Mouse (Mus musculus) midbrain, embryonic 16.5 days (tissue): ENCODE results near the gene Lrrc73. TPM values are rescaled to one million over a fixed set of nuclear protein-coding genes. Genes with fewer than 3 reads are reported as not detected.
A peak's percentile ranks its signal among the peaks of the same experiment; 100 is the strongest.

Experiments
- ATAC-seq: fragments of 200-750 bp; cut with Nextera tagmentation; 2 replicates; pipeline ENCODE4 v1.8.0; 2017; ENCODE audit warnings: moderate TSS enrichment
- H3K27ac ChIP-seq: fragments of 300-500 bp; sonication (generic); 2 replicates; pipeline ENCODE4 v1.5.1; 2014; ENCODE audit warnings: mild to moderate bottlenecking, low read length, mixed read lengths
- H3K27me3 ChIP-seq: fragments of 300-500 bp; sonication (generic); 2 replicates; pipeline ENCODE4 v1.6.1; 2014; ENCODE audit warnings: low read depth, low read length, mixed read lengths; ENCODE audit not compliant: control insufficient read depth, insufficient read depth
- H3K36me3 ChIP-seq: fragments of 300-500 bp; sonication (generic); 2 replicates; pipeline ENCODE4 v1.6.1; 2014; ENCODE audit warnings: mild to moderate bottlenecking, low read length, moderate library complexity, mixed read lengths; ENCODE audit not compliant: control insufficient read depth, insufficient read depth
- H3K4me1 ChIP-seq: fragments of 300-500 bp; sonication (generic); 2 replicates; pipeline ENCODE4 v1.6.1; 2014; ENCODE audit warnings: mild to moderate bottlenecking, low read length, mixed read lengths; ENCODE audit not compliant: control insufficient read depth, insufficient read depth
- H3K4me2 ChIP-seq: fragments of 300-500 bp; sonication (generic); 2 replicates; pipeline ENCODE4 v1.6.1; 2014; ENCODE audit warnings: mild to moderate bottlenecking, low read length, mixed read lengths
- H3K4me3 ChIP-seq: fragments of 300-500 bp; sonication (generic); 2 replicates; pipeline ENCODE4 v1.5.1; 2014; ENCODE audit warnings: low read depth, mild to moderate bottlenecking, low read length, moderate library complexity, mixed read lengths
- H3K9ac ChIP-seq: fragments of 300-500 bp; sonication (generic); 2 replicates; pipeline ENCODE4 v1.6.1; 2014; ENCODE audit warnings: low read depth, low read length, mixed read lengths
- H3K9me3 ChIP-seq: fragments of 300-500 bp; sonication (generic); replicated peaks from 2 replicates; pipeline ENCODE4 v1.6.1; 2014; ENCODE audit warnings: mild to moderate bottlenecking, low read length, mixed read lengths; ENCODE audit not compliant: control insufficient read depth, poor library complexity, severe bottlenecking
- WGBS: fragments of 180-500 bp; shearing (Covaris S2); extraction: QIAGEN DNeasy Blood & Tissue Kit; methylation state at CpG from one replicate; pipeline ENCODE4 v1.1.7; 2014; 5-methylcytosine and 5-hydroxymethylcytosine counted together
- polyA plus RNA-seq: library from polyadenylated mRNA; unstranded; fragments of >200 nt; fragmentation: Nextera tagmentation; extraction: Ambion mirVana; gene quantifications from 2 replicates; pipeline ENCODE4 v1.2.1, GENCODE M21; 2015

The Lrrc73 gene
- polyA plus RNA-seq, 1 experiment from 2014 or later = 18.3 TPM

GRCm38 (mm10) chr17:46254106-46254505 is 775 bp downstream of the Lrrc73 start:
- H3K27ac ChIP-seq = peak overlapping the region; percentile 82
- WGBS = under 1% methylated on average over 40 of the region's 54 CpGs
- H3K4me1 ChIP-seq = peaks cover 21% of the 10 kb centered on the region
- no peaks in the 10 kb centered on the region for H3K27me3 ChIP-seq
- peak overlapping the region; percentile 96 for H3K9ac ChIP-seq
- H3K36me3 ChIP-seq = peaks cover 37% of the 10 kb centered on the region
- H3K4me2 ChIP-seq = peak overlapping the region; percentile 65
- H3K9me3 ChIP-seq = no peaks in the 10 kb centered on the region
- peak; percentile 49; the same call in 1 of the 2 replicates for ATAC-seq
- peak overlapping the region; percentile 86 for H3K4me3 ChIP-seq

DNA sequence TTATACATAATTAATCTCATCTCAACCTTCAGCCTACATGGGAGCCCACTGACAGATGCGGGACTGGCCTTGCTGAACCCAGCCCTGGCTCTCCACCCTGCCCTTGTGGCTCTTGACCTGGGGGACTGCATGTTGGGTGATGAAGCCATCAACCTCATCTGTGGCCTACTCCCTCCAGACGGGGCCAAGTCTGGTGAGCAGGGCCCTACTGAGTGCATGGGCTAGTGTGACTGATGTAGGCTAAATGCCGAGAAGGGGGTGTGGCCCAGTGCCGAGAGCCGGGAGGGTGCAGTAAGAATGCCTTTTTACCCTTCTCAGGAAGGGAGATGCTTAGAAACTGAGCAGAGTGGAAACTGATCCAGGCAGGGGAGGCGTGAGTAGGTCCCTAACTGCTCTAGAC is 1.8 kb downstream of the Lrrc73 start:
- 27% methylated on average over 6 of the region's 6 CpGs for WGBS

DNA sequence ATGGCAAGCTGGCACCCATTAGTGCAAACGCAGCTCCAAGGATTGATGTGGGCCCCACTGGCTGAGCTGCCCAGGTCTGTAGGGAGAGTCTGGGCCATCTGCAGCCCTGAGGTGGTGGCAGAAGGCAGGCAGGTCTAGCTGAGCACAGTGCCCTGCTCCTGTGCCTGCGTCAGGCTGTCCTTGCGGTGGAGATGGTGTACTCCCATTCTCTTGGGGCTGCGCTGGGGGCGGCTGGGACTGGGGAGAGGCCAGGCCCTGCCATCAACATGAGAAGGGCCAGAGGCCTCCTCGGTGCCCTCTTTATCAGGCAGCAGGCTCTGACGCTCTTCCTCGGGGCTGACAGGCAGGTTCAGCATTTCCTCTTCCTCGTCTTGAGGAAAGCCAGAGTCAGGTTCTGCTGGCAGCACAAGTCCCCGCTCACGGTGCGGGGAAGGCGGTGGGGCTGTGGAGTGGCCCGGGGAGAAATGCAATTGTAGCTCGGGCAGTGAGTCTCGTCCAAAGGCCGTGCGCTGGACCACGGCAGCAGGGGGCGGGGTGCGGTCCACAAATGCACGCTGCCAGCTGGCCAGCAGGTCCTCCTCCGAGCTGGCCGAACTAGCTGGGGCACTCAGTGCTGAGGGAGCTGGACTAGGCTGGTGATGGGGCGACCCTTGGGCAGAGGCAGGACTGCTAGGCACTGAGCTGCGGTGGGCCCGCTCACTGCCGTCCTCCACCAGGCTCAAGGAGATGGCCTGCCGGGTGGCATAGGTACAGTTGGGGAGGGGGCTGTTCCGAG is 5.1 kb downstream of the Lrrc73 start:
- Histone ChIP-seq H3K36me3 (peaks cover 21% of the 10 kb centered on the region), H3K9me3 (no peaks in the 10 kb centered on the region), H3K4me3 (no peak overlapping the region), H3K4me1 (peaks cover 12% of the 10 kb centered on the region), H3K27me3 (no peaks in the 10 kb centered on the region), H3K9ac (no peak overlapping the region), H3K27ac (no peak overlapping the region), H3K4me2 (no peak overlapping the region)
- ATAC-seq = no peak
- 77% methylated on average over 30 of the region's 30 CpGs for WGBS

More for the DNA sequence above, 1.8 kb downstream of the Lrrc73 start:
- no peak overlapping the region for H3K27ac ChIP-seq
- H3K9ac ChIP-seq = peak overlapping the region; percentile 96
- peak overlapping the region; percentile 86 for H3K4me3 ChIP-seq
- peaks cover 36% of the 10 kb centered on the region for H3K36me3 ChIP-seq
- ATAC-seq = no peak
- H3K9me3 ChIP-seq = no peaks in the 10 kb centered on the region
- no peaks in the 10 kb centered on the region for H3K27me3 ChIP-seq
- peak overlapping the region; percentile 65 for H3K4me2 ChIP-seq
- peaks cover 16% of the 10 kb centered on the region for H3K4me1 ChIP-seq

GRCm38 (mm10) chr17:46259675-46260074 is 6.3 kb downstream of the Lrrc73 start:
- H3K9ac ChIP-seq = no peak overlapping the region
- H3K4me3 ChIP-seq = no peak overlapping the region
- peaks cover 10% of the 10 kb centered on the region for H3K4me1 ChIP-seq
- H3K27me3 ChIP-seq = no peaks in the 10 kb centered on the region
- peaks cover 27% of the 10 kb centered on the region for H3K36me3 ChIP-seq
- WGBS = 86% methylated on average over 17 of the region's 17 CpGs
- no peak overlapping the region for H3K4me2 ChIP-seq
- H3K9me3 ChIP-seq = no peaks in the 10 kb centered on the region
- no peak overlapping the region for H3K27ac ChIP-seq
- ATAC-seq = no peak

DNA sequence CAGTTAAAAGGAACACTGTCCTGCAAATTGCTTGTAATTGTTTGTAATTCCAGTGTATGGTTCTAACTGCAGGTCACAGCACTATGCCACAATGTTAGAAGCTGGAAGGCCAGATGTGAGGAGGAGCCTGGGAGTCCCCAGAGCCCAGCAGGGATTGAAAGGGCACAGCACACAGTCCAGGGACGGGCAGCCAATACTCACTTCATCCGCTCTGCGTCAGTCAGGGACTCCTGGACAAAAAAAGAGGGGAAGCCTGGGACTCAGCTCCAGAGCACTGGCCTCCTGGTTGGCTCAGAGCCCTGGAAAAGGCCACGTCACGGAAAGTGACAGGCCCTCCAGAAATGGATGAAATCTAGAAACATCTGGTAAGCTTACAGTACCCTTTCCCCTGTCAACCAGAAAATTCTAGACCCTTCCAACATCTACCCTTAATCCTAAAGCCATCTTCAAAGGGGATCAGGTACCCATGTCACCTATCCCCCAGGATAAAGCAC is 8.9 kb downstream of the Lrrc73 start:
- no peak overlapping the region for H3K4me3 ChIP-seq
- no peak overlapping the region for H3K4me2 ChIP-seq
- ATAC-seq = no peak
- no peak overlapping the region for H3K9ac ChIP-seq
- H3K27me3 ChIP-seq = no peaks in the 10 kb centered on the region
- 91% methylated on average over 5 of the region's 5 CpGs for WGBS
- H3K36me3 ChIP-seq = peaks cover 19% of the 10 kb centered on the region
- no peaks in the 10 kb centered on the region for H3K9me3 ChIP-seq
- H3K27ac ChIP-seq = no peak overlapping the region
- H3K4me1 ChIP-seq = no peaks in the 10 kb centered on the region

DNA sequence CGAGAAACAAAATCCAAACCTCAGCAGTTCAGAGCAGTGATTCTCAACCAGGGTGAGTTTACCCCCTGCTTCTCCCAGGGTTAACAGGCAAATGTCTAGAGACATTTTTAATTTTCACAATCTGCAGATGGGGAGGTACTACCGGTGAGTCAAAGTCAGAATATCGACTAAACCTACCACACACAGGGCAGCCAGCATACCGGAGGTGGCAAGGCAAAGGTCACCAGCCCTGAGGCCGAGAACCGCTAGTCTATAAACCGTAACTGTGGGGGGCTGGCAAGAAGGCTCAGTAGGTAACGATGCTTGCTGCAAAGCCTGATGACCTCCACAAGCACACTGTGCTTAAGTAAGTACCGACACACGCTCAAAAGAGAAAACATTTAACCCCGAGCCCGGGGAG is 12.2 kb downstream of the Lrrc73 start:
- 87% methylated on average over 12 of the region's 12 CpGs for WGBS
- Histone ChIP-seq H3K4me2 (no peak overlapping the region), H3K9me3 (no peaks in the 10 kb centered on the region), H3K36me3 (peaks cover 10% of the 10 kb centered on the region; the same call in 1 of the 2 replicates), H3K27ac (no peak overlapping the region), H3K4me1 (no peaks in the 10 kb centered on the region), H3K27me3 (no peaks in the 10 kb centered on the region), H3K4me3 (no peak overlapping the region), H3K9ac (no peak overlapping the region)
- no peak for ATAC-seq

GRCm38 (mm10) chr17:46265918-46266618 is 12.7 kb downstream of the Lrrc73 start:
- ATAC-seq = peak; percentile 40; the same call in 1 of the 2 replicates
- no peak overlapping the region for H3K4me2 ChIP-seq
- WGBS = 26% methylated on average over 14 of the region's 14 CpGs
- H3K4me3 ChIP-seq = no peak overlapping the region
- H3K27me3 ChIP-seq = no peaks in the 10 kb centered on the region
- H3K27ac ChIP-seq = no peak overlapping the region
- no peak overlapping the region for H3K9ac ChIP-seq
- peaks cover 10% of the 10 kb centered on the region; the same call in 1 of the 2 replicates for H3K36me3 ChIP-seq
- no peaks in the 10 kb centered on the region for H3K9me3 ChIP-seq
- H3K4me1 ChIP-seq = no peaks in the 10 kb centered on the region

GRCm38 (mm10) chr17:46266986-46267385 is 13.7 kb downstream of the Lrrc73 start:
- WGBS = 75% methylated on average over 6 of the region's 6 CpGs
- H3K36me3 ChIP-seq = peaks cover 10% of the 10 kb centered on the region; the same call in 1 of the 2 replicates
- H3K4me2 ChIP-seq = no peak overlapping the region
- H3K27ac ChIP-seq = no peak overlapping the region
- no peak for ATAC-seq
- H3K9ac ChIP-seq = no peak overlapping the region
- no peaks in the 10 kb centered on the region for H3K9me3 ChIP-seq
- no peaks in the 10 kb centered on the region for H3K4me1 ChIP-seq
- H3K27me3 ChIP-seq = no peaks in the 10 kb centered on the region
- no peak overlapping the region for H3K4me3 ChIP-seq

GRCm38 (mm10) chr17:46267511-46267910 is 14.2 kb downstream of the Lrrc73 start:
- H3K36me3 ChIP-seq = peaks cover 8% of the 10 kb centered on the region; the same call in 1 of the 2 replicates
- no peak overlapping the region for H3K27ac ChIP-seq
- H3K9me3 ChIP-seq = no peaks in the 10 kb centered on the region
- ATAC-seq = no peak
- H3K4me1 ChIP-seq = no peaks in the 10 kb centered on the region
- no peak overlapping the region for H3K4me3 ChIP-seq
- no peak overlapping the region for H3K4me2 ChIP-seq
- no peaks in the 10 kb centered on the region for H3K27me3 ChIP-seq
- H3K9ac ChIP-seq = no peak overlapping the region
- WGBS = 91% methylated on average over 7 of the region's 7 CpGs
